Mouse (Mus musculus) small intestine, adult 2 months (tissue): ENCODE measurements at regions not wholly inside any gene's neighbourhood (a gene's known extent, or its start where the extent isn't known, plus 50 kb on each side); places are given as distances from the start of the nearest gene placed in this dataset.

Experiments used
- CTCF ChIP-seq: fragments of 200-500 bp; IDR thresholded peaks from 2 replicates; pipeline ENCODE4 v1.5.1; 2012; ENCODE audit warnings: low read depth, mild to moderate bottlenecking, control low read depth, inconsistent platforms, low read length, moderate library complexity, mixed read lengths; ENCODE audit not compliant: insufficient replicate concordance, insufficient read length; ENCODE audit errors: extremely low read depth
- POLR2A ChIP-seq: fragments of 200-500 bp; IDR thresholded peaks from 2 replicates; pipeline ENCODE4 v1.6.1; 2012; ENCODE audit warnings: low read depth, mild to moderate bottlenecking, control low read depth, inconsistent platforms, low read length, moderate library complexity

GRCm38 (mm10) chr17:9942171-9942570 lies 272.7 kb upstream of the Pabpc6 start:
- TF ChIP-seq CTCF (no peak), POLR2A (no peak)
